Mouse (Mus musculus) spleen, adult 2 months (tissue): ENCODE data around the gene Olfr699.

Source experiments
- CTCF ChIP-seq: fragments of 200-500 bp; IDR thresholded peaks from 2 replicates; pipeline ENCODE4 v1.5.1; 2011; ENCODE audit warnings: mild to moderate bottlenecking, inconsistent platforms; ENCODE audit not compliant: insufficient read depth, insufficient read length, insufficient replicate concordance; ENCODE audit errors: extremely low read depth
- POLR2A ChIP-seq: fragments of 200-500 bp; IDR thresholded peaks from 2 replicates; pipeline ENCODE4 v1.6.1; 2011; ENCODE audit warnings: low read depth, low read length, inconsistent platforms

DNA sequence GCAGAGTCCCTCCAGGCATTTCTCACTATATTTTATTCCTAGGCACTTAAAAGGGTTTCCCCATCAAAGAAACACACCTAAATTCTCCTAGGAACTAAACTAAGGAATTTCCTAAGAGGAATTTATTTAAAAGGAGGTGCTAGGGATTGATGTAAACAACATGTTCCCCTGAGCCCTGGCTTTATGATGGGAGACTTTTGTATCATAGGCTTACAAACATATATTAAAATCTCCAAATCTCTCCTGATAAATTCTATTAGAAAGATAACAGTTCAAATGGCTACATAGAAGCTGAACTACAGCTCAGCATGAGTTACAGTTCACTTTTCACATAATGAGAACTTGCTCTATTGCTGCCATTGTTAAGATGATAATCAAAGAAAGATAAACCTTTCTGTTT is 40.8 kb upstream of the Olfr699 start, which contains the start of gene Olfr702:
- no peak for TF ChIP-seq POLR2A
- TF ChIP-seq CTCF, result no peak
